Mouse (Mus musculus) lung, embryonic 14.5 days (tissue): ENCODE measurements around the gene Ntng2. TPM values are rescaled to one million over a fixed set of nuclear protein-coding genes. Genes with fewer than 3 reads are reported as not detected.

Experiments used
- ATAC-seq: fragments of 200-750 bp; cut with Nextera tagmentation; 2 replicates; pipeline ENCODE4 v1.8.0; 2017; ENCODE audit warnings: mild to moderate bottlenecking, moderate TSS enrichment, moderate library complexity; ENCODE audit not compliant: insufficient read depth
- DNase-seq: peaks from one replicate; pipeline ENCODE4 v3.0.0-alpha.2; 2015
- H3K27ac ChIP-seq: fragments of 300-500 bp; sonication (generic); 2 replicates; pipeline ENCODE4 v1.5.1; 2014; ENCODE audit warnings: low read depth, mild to moderate bottlenecking, moderate library complexity
- H3K27me3 ChIP-seq: fragments of 300-500 bp; sonication (generic); 2 replicates; pipeline ENCODE4 v1.6.1; 2014; ENCODE audit warnings: low read length, control low read depth; ENCODE audit not compliant: insufficient read depth
- H3K36me3 ChIP-seq: fragments of 300-500 bp; sonication (generic); 2 replicates; pipeline ENCODE4 v1.6.1; 2014; ENCODE audit warnings: control low read depth; ENCODE audit not compliant: insufficient read depth
- H3K4me1 ChIP-seq: fragments of 300-500 bp; sonication (generic); 2 replicates; pipeline ENCODE4 v1.6.1; 2014; ENCODE audit warnings: antibody characterized with exemption, control low read depth; ENCODE audit not compliant: insufficient read depth
- H3K4me2 ChIP-seq: fragments of 300-500 bp; sonication (generic); 2 replicates; pipeline ENCODE4 v1.6.1; 2014; ENCODE audit warnings: mild to moderate bottlenecking
- H3K4me3 ChIP-seq: fragments of 300-500 bp; sonication (generic); 2 replicates; pipeline ENCODE4 v1.5.1; 2014; ENCODE audit warnings: low read depth, low read length
- H3K9ac ChIP-seq: fragments of 300-500 bp; sonication (generic); 2 replicates; pipeline ENCODE4 v1.6.1; 2014
- H3K9me3 ChIP-seq: fragments of 300-500 bp; sonication (generic); 2 replicates; pipeline ENCODE4 v1.6.1; 2016; ENCODE audit warnings: low read depth, low read length, control low read depth
- CTCF ChIP-seq: IDR thresholded peaks from 2 replicates; pipeline ENCODE4 v1.5.1; 2016; ENCODE audit warnings: antibody characterized with exemption, low read depth
- WGBS: fragments of 180-500 bp; shearing (Covaris S2); extraction: QIAGEN DNeasy Blood & Tissue Kit; methylation state at CpG from one replicate; pipeline ENCODE4 v1.1.7; 2014; 5-methylcytosine and 5-hydroxymethylcytosine counted together
- polyA plus RNA-seq: library from polyadenylated mRNA; unstranded; fragments of >200 nt; fragmentation: Nextera tagmentation; extraction: Ambion mirVana; gene quantifications from 2 replicates; pipeline ENCODE4 v1.2.1, GENCODE M21; 2014

The Ntng2 gene
- polyA plus RNA-seq, 1 experiment from 2014 or later = 0.99 TPM

DNA sequence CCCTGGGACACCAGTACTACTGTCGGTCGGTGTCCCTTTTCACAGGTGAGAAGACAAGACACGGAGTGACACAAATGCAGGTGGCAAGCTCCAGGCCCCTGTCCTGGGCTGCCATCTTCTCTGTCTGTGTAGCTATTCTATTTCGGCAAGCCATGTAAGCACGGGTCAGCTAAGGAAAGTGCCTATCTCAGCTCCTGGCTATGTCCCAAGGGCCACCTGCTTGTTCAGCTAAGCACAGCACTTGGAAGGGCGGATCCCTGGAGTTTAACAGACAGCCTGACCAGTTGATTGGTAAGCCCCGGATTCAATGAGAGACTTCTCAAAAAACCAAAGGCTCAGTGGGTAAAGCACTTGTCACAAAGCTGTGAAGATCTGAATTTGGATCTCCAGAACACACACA is 62.4 kb downstream of the Ntng2 start:
- H3K9ac ChIP-seq = no peak overlapping the region
- H3K27me3 ChIP-seq = peaks cover 8% of the 10 kb centered on the region
- no peak overlapping the region for H3K4me3 ChIP-seq
- 85% methylated on average over 7 of the region's 7 CpGs for WGBS
- H3K4me2 ChIP-seq = no peak overlapping the region
- H3K36me3 ChIP-seq = no peaks in the 10 kb centered on the region
- no peak for TF ChIP-seq CTCF
- H3K9me3 ChIP-seq = no peaks in the 10 kb centered on the region
- no peak overlapping the region for H3K27ac ChIP-seq
- 0 out of 2 replicates have a peak, but pooled peaks cover 3% of the 10 kb centered on the region for H3K4me1 ChIP-seq
- DNase-seq = no peak
- no peak for ATAC-seq

DNA sequence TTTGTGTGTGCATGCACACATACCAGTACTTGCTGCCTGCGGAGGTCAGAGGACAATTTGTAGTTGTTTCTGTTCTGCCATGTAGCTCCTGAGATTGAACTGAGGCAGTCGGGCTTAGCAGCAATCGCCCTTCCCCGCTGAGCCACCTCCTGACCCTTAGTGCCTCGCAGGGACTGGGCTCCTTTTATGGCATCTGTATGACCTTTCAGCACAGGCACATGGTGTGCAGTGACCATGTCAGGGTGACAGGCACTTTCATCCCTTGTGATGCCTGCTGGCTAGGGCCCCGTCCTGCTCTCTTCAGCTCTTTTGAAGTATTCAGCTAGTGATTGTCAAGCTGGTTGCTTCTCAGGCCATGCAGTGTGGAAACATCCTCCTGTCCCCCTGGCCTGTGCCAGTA is 66.6 kb downstream of the Ntng2 start:
- no peak overlapping the region for H3K9ac ChIP-seq
- H3K9me3 ChIP-seq = no peaks in the 10 kb centered on the region
- no peak for ATAC-seq
- H3K4me2 ChIP-seq = no peak overlapping the region
- no peak for DNase-seq
- 61% methylated on average over 6 of the region's 6 CpGs for WGBS
- H3K4me1 ChIP-seq = no peaks in the 10 kb centered on the region
- peaks cover 7% of the 10 kb centered on the region for H3K36me3 ChIP-seq
- H3K27me3 ChIP-seq = no peaks in the 10 kb centered on the region
- no peak overlapping the region for H3K4me3 ChIP-seq
- no peak overlapping the region for H3K27ac ChIP-seq
- TF ChIP-seq CTCF = no peak

DNA sequence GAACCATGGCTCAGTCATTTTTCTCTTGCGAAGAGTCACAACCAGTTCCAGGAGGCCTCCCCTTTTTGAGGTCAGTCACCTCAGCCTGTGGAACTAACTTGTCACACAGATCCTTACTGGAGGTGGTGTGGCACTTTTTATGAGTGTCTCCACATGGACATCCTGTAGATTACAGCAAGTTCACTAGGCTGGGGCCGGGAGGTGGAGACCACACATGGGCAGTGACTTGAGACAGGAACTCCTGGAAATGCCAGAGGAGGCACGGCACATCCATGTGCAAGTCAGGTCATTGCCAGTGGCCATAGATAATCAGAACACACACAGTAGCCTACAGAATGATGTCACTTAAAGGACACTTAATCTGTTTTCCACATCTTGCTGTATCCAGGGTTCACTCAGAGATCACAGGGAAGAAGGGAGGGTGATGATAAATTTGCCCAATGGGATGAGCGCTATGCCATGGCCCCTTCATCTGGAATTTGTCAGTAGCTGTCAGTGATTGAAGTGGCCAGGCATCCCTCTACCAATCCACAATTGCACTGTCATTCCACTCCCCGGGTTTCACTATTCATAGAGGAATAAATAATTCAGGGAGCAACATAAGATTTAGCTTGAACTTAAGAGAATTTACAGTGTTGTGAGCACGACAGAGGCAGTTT is 69.4 kb downstream of the Ntng2 start:
- H3K4me3 ChIP-seq = no peak overlapping the region
- no peak overlapping the region for H3K9ac ChIP-seq
- DNase-seq (no peak), ATAC-seq (no peak)
- H3K27me3 ChIP-seq = no peaks in the 10 kb centered on the region
- no peak for TF ChIP-seq CTCF
- no peaks in the 10 kb centered on the region for H3K4me1 ChIP-seq
- no peak overlapping the region for H3K27ac ChIP-seq
- H3K9me3 ChIP-seq = no peaks in the 10 kb centered on the region
- H3K36me3 ChIP-seq = peaks cover 34% of the 10 kb centered on the region
- WGBS = 48% methylated on average over 6 of the region's 6 CpGs
- no peak overlapping the region for H3K4me2 ChIP-seq

DNA sequence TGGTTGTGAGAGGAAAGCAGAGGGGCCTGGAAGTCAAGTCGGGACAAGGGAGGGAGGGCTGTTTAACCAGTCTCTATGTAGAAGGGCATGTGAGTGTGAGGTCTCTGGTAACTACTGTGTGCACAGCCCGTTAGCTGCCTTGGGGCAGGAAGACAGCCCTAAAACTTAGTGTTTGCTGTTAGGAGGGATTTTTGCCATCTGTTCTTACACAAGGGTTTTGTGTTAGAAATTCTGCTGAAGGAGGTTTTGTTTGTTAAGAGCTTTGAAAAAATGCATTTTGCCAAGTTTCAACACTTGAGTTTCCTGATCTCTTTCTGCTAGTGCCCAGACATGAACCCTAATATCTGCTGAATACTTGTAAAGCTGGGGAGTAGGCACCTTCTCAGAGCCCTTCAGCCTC is 71.7 kb downstream of the Ntng2 start:
- Histone ChIP-seq H3K9ac (no peak overlapping the region), H3K36me3 (peaks cover 54% of the 10 kb centered on the region), H3K9me3 (no peaks in the 10 kb centered on the region), H3K4me2 (no peak overlapping the region), H3K4me3 (no peak overlapping the region), H3K4me1 (no peaks in the 10 kb centered on the region), H3K27ac (no peak overlapping the region), H3K27me3 (no peaks in the 10 kb centered on the region)
- 59% methylated on average over 2 of the region's 2 CpGs for WGBS
- no peak for DNase-seq
- no peak for ATAC-seq
- TF ChIP-seq CTCF = no peak

DNA sequence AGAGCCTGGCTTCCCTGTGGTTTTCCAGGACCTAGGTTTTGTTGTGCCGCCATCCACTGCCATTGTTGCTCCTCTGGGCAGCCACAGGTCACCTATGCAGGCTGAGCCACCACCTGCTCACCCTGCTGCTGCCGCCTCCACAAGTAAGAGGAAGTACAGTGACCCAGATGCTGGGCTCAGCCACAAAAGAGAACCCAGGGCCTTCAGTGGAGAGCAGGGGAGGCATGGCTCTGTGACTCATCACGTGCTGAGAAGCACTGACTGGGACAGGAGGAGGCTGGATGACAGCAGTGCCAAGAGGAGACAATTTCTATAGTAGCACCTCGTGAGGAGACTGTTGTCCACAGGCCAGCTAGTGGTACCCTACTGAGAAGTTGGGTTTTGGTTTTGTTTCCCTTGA is 73.0 kb downstream of the Ntng2 start:
- no peak overlapping the region for H3K27ac ChIP-seq
- 81% methylated on average over 4 of the region's 4 CpGs for WGBS
- no peak overlapping the region for H3K4me3 ChIP-seq
- H3K4me1 ChIP-seq = no peaks in the 10 kb centered on the region
- no peak for TF ChIP-seq CTCF
- ATAC-seq = no peak
- no peak overlapping the region for H3K4me2 ChIP-seq
- no peaks in the 10 kb centered on the region for H3K27me3 ChIP-seq
- no peak for DNase-seq
- no peak overlapping the region for H3K9ac ChIP-seq
- H3K9me3 ChIP-seq = no peaks in the 10 kb centered on the region
- peaks cover 66% of the 10 kb centered on the region for H3K36me3 ChIP-seq

DNA sequence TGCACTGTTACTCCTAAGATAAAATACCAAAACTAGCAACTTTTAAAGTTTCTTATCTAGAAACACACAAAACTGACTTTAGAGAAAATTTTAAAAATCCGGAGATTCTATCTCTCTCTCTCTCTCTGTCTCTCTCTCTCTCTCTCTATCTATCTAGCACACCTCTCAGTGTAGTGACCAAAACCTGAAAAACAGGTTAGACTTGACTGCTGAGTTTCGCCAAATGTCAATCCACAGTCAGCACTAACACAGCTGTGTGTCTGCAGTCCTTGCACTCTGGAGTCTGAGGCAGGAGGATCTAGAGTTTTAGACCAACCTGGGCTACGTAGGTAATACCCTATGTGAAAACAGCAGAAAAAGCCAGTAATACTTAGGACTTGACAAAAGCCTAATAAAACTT is 77.9 kb downstream of the Ntng2 start:
- Histone ChIP-seq H3K36me3 (peaks cover 87% of the 10 kb centered on the region), H3K27me3 (no peaks in the 10 kb centered on the region), H3K4me1 (no peaks in the 10 kb centered on the region), H3K4me3 (no peak overlapping the region), H3K9me3 (no peaks in the 10 kb centered on the region), H3K4me2 (no peak overlapping the region), H3K27ac (no peak overlapping the region), H3K9ac (no peak overlapping the region)
- DNase-seq = peak; percentile 25
- WGBS = 76% methylated on average over 3 of the region's 3 CpGs
- no peak for TF ChIP-seq CTCF
- ATAC-seq = no peak

DNA sequence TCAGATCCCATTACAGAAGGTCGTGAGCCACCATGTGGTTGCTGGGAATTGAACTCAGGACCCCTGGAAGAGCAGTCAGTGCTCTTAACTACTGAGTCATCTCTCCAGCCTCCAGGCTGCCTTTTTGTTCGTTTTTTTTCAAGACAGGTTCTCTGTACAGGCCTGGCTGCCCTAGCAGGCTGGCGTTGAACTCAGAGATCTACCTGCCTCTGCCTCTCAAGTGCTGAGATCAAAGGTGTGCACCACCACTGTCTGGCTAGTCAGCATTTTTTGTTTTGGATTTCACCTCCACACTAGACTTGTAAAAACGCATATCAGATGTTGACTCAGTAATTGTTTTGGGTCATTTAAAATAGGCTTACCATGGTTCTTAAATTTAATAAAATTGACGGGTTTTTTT is 84.7 kb downstream of the Ntng2 start:
- H3K27ac ChIP-seq = no peak overlapping the region
- WGBS = 87% methylated on average over 5 of the region's 5 CpGs
- TF ChIP-seq CTCF = no peak
- no peak overlapping the region for H3K4me3 ChIP-seq
- H3K9me3 ChIP-seq = no peaks in the 10 kb centered on the region
- no peak overlapping the region for H3K4me2 ChIP-seq
- ATAC-seq = no peak
- DNase-seq = no peak
- no peak overlapping the region for H3K9ac ChIP-seq
- H3K4me1 ChIP-seq = no peaks in the 10 kb centered on the region
- peaks cover 82% of the 10 kb centered on the region for H3K36me3 ChIP-seq
- H3K27me3 ChIP-seq = no peaks in the 10 kb centered on the region

DNA sequence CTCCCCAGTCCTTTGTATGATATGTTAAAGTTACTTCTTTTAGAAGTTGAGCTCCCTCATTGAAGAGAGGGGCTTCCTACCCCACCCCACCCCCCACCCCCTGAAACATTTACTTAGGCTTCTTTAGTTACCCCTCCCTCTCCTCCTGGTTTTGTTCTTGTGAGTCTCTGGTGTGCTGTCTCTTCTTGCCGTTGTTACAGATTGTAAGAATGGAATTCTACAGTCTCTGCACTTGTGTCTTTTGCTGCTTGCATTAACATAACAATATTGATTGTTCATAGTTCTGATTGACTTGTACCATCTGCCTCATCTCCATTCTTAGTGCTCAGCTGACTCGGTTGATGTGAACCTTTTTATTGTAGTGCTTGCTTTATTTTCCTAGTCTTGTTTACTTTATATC is 100.9 kb downstream of the Ntng2 start:
- no peak for TF ChIP-seq CTCF
- H3K36me3 ChIP-seq = peaks cover 89% of the 10 kb centered on the region

More for the DNA sequence above, 100.9 kb downstream of the Ntng2 start:
- ATAC-seq (no peak), DNase-seq (no peak)
- H3K9ac ChIP-seq = no peak overlapping the region
- no peak overlapping the region for H3K4me2 ChIP-seq
- H3K27me3 ChIP-seq = no peaks in the 10 kb centered on the region
- 71% methylated on average over 2 of the region's 2 CpGs for WGBS
- no peaks in the 10 kb centered on the region for H3K9me3 ChIP-seq
- no peak overlapping the region for H3K4me3 ChIP-seq
- no peaks in the 10 kb centered on the region for H3K4me1 ChIP-seq
- no peak overlapping the region for H3K27ac ChIP-seq

Other genes with a start within 250 kb of the Ntng2 start
- 0.76 and 0.83 TPM in 2 replicates for gene Cfap77, start 197.9 kb downstream of the Ntng2 start, polyA plus RNA-seq
- 10.2 and 10.7 TPM in 2 replicates for gene Ttf1, start 192.7 kb downstream of the Ntng2 start, polyA plus RNA-seq
- gene Setx, start 128.8 kb downstream of the Ntng2 start, polyA plus RNA-seq = 12.7 and 13.7 TPM in 2 replicates
- gene Med27, start 93.8 kb upstream of the Ntng2 start, polyA plus RNA-seq = 48.8 and 53.0 TPM in 2 replicates